In the genomic region with DNA sequence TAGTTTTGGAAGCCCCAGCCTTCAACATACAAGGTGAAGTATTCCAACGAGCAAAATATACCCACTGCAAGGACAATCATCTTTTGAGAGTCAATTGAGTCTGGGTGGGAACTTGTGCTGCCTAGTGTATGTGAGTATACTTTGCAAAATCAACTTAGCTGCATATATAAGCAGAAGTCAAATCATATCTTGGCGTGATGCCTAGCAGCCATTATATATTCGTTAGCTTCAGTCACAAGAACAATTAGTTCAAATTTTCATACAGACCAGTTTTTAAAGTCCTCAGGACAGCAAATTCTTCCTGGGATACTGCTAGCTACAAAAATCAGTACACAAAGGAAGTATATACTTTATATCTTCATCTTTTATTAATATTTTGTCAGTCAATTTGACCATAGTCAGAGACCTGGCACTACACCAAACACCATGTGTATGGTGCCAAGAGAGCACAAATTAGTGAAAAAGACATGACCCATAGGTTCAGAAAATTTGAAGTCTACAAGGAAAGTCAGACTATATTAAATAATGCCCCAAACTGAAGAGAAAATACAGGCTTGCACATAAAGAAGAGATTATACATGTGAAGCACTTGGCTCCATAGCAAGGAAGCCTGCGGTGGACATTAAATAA, we compare ENCODE assay signal across 25 mouse cellular contexts.
A peak's percentile ranks its signal among the peaks of the same experiment; 100 is the strongest.
DNase-seq lines count a peak whose midpoint lies in the region; ATAC-seq lines count a peak whose summit lies in the region.
"Had no signal": no experiment of that assay in that cellular context is flagged by ENCODE, and none has a peak within 500 bp of the region (broad histone marks: within the 10 kb centered on the region; RNA-seq: fewer than 3 reads in every experiment).

No protein-coding gene starts in this region.

- no peaks in the 10 kb centered on the region for H3K9me3 ChIP-seq in hindbrain, embryonic 15.5 days
- H3K9me3 ChIP-seq in hindbrain, embryonic 11.5 days (ENCODE audit: control insufficient read depth, low read length): no peaks in the 10 kb centered on the region
- H3K9me3 ChIP-seq: embryonic facial prominence, embryonic 15.5 days; heart, embryonic 10.5 days; limb, embryonic 10.5 days; liver, embryonic 15.5 days; neural tube, embryonic 15.5 days had no signal

- no peak for ATAC-seq in hindbrain, embryonic 15.5 days (ENCODE audit: low FRiP score, low read depth)
- no peak for ATAC-seq in hindbrain, embryonic 11.5 days (ENCODE audit: low FRiP score)
- ATAC-seq: inflammation-experienced regulatory T-cells, adult 6 months had no signal

- no peaks in the 10 kb centered on the region for H3K27me3 ChIP-seq in hindbrain, embryonic 15.5 days
- no peaks in the 10 kb centered on the region for H3K27me3 ChIP-seq in hindbrain, embryonic 11.5 days (ENCODE audit: control insufficient read depth, insufficient read depth, low read length)
- H3K27me3 ChIP-seq: embryonic facial prominence, embryonic 15.5 days; liver, embryonic 15.5 days; neural tube, embryonic 15.5 days had no signal

- DNase-seq in cerebellum, adult 11 months: peak; percentile 33
- DNase-seq in cerebellum, postnatal 4 days (ENCODE audit: low spot score in 2 of 2): no peak
- DNase-seq in hindbrain, embryonic 11.5 days (ENCODE audit: low spot score): no peak
- peak; percentile 36 for DNase-seq in retina, postnatal 1 day
- DNase-seq in retina, embryonic 14.5 days (ENCODE audit: low spot score): no peak
- DNase-seq in urinary bladder, adult 18-20 months (ENCODE audit: low spot score in 2 of 2): no peak
- no peak for DNase-seq in urinary bladder, postnatal 14 days (ENCODE audit: low spot score)
- DNase-seq: adrenal gland, postnatal 10 days; embryo, embryonic 11 days; gastrocnemius, postnatal 10 days; kidney, adult 2 months; liver; thymus, adult 18-20 months; thymus, postnatal 36 days had no signal

- no peak overlapping the region for H3K9ac ChIP-seq in hindbrain, embryonic 15.5 days
- no peak overlapping the region for H3K9ac ChIP-seq in hindbrain, embryonic 11.5 days (ENCODE audit: low read depth, low read length)
- H3K9ac ChIP-seq: embryonic facial prominence, embryonic 15.5 days; liver, embryonic 15.5 days; neural tube, embryonic 15.5 days had no signal

- no peak overlapping the region for H3K4me2 ChIP-seq in hindbrain, embryonic 15.5 days
- no peak overlapping the region for H3K4me2 ChIP-seq in hindbrain, embryonic 11.5 days (replicated peaks; ENCODE audit: low read depth, low read length)
- H3K4me2 ChIP-seq: embryonic facial prominence, embryonic 15.5 days; liver, embryonic 15.5 days; midbrain, embryonic 11.5 days; neural tube, embryonic 15.5 days had no signal

- no peaks in the 10 kb centered on the region for H3K36me3 ChIP-seq in hindbrain, embryonic 15.5 days
- H3K36me3 ChIP-seq in hindbrain, embryonic 11.5 days (ENCODE audit: control insufficient read depth, insufficient read depth, low read length): no peaks in the 10 kb centered on the region
- H3K36me3 ChIP-seq: embryonic facial prominence, embryonic 15.5 days; heart, embryonic 10.5 days; limb, embryonic 10.5 days; liver, embryonic 15.5 days; neural tube, embryonic 15.5 days had no signal

- peaks cover 21% of the 10 kb centered on the region for H3K4me1 ChIP-seq in hindbrain, embryonic 15.5 days (replicated peaks)
- H3K4me1 ChIP-seq in hindbrain, embryonic 11.5 days (replicated peaks; ENCODE audit: control insufficient read depth, insufficient read depth, low read length): no peaks in the 10 kb centered on the region
- H3K4me1 ChIP-seq: embryonic facial prominence, embryonic 15.5 days; heart, embryonic 10.5 days; liver, embryonic 15.5 days; neural tube, embryonic 15.5 days had no signal

- no peak overlapping the region for H3K4me3 ChIP-seq in hindbrain, embryonic 15.5 days
- no peak overlapping the region for H3K4me3 ChIP-seq in hindbrain, embryonic 11.5 days (ENCODE audit: low read depth, low read length)
- H3K4me3 ChIP-seq: embryonic facial prominence, embryonic 15.5 days; heart, embryonic 10.5 days; left cerebral cortex, adult 2 months; limb, embryonic 10.5 days; liver, embryonic 15.5 days; neural tube, embryonic 15.5 days had no signal

- 70% methylated on average over 4 of the region's 4 CpGs for WGBS in hindbrain, embryonic 15.5 days
- 94% methylated on average over 4 of the region's 4 CpGs for WGBS in hindbrain, embryonic 11.5 days

- peak overlapping the region; percentile 65 for H3K27ac ChIP-seq in hindbrain, embryonic 15.5 days (replicated peaks)
- H3K27ac ChIP-seq in hindbrain, embryonic 11.5 days (ENCODE audit: low read depth, low read length): no peak overlapping the region
- H3K27ac ChIP-seq: embryonic facial prominence, embryonic 15.5 days; heart, embryonic 10.5 days; kidney, postnatal 0 days; left cerebral cortex, adult 2 months; limb, embryonic 10.5 days; liver, embryonic 15.5 days; macrophage; neural tube, embryonic 15.5 days had no signal

Comparison
In these comparisons a context has a peak if more than half of its experiments do, and no peak if none do; other contexts are left out.
1. DNase-seq: peak in cerebellum, adult 11 months (single experiment) and retina, postnatal 1 day (single experiment); none in cerebellum, postnatal 4 days (0 of 2), hindbrain, embryonic 11.5 days (single experiment), retina, embryonic 14.5 days (single experiment), urinary bladder, adult 18-20 months (0 of 2) and urinary bladder, postnatal 14 days (single experiment).